Mouse (Mus musculus) bone marrow, adult 2 months (tissue): Measurements from ENCODE around the gene Tssk4.

Experiments
- CTCF ChIP-seq: fragments of 200-500 bp; IDR thresholded peaks from 2 replicates; pipeline ENCODE4 v1.5.1; 2011; ENCODE audit warnings: low read length, control low read depth; ENCODE audit not compliant: control insufficient read depth, insufficient read depth
- POLR2A ChIP-seq: fragments of 200-500 bp; IDR thresholded peaks from 2 replicates; pipeline ENCODE4 v1.6.1; 2011; ENCODE audit warnings: low read depth, mild to moderate bottlenecking, control low read depth, low read length, borderline replicate concordance; ENCODE audit not compliant: control insufficient read depth

DNA sequence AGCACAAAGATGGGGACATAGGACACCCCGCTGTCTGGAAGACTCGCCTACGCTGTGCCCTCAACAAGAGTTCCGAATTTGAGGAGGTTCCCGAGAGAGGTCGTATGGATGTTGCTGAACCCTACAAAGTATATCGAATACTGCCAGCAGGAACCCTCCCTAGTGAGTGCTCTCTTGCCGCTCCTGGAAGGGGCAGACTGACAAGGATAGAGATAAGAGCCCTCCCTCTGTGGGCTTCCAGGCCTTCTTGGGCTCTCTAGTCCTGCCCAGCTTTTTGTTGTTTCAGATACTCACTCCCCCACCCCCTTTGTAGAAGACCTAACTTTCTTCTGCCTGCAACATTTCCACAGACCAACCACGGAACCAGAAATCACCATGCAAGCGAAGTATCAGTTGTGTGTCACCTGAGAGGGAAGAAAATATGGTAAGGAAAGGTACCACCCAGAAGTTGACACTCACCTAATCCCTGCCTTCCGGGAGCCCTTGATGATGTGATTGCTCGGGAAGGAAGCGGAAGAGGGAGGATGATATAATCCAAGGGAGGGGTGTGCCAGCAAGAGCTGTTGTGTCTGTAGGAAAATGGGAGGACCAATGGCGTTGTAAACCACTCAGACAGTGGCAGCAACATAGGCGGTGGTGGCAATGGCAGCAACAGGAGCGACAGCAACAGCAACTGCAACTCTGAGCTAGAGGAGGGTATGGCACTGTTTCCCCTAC, 44.1 kb upstream of the Tssk4 start:
- TF ChIP-seq CTCF = no peak
- no peak for TF ChIP-seq POLR2A
